Comparison of ENCODE assay signal across 8 mouse cellular contexts in genomic region chr5:103693041-103693641, GRCm38 (mm10). TPM values are rescaled to one million over a fixed set of nuclear protein-coding genes. Genes with fewer than 3 reads are reported as not detected.
DNase-seq lines count a peak whose midpoint lies in the region; ATAC-seq and TF ChIP-seq lines count a peak whose summit lies in the region.

No protein-coding gene starts in this region.

- no peak for TF ChIP-seq POLR2A in testis, adult 2 months (IDR thresholded peaks at IDR 0.05; ENCODE audit: control insufficient read depth, low read depth, low read length)

- DNase-seq in testis, postnatal 14 days (ENCODE audit: low spot score): no peak
- DNase-seq in embryonic facial prominence, embryonic 10.5 days (ENCODE audit: low spot score): peak; percentile 56
- peak; percentile 44 for DNase-seq in lung, postnatal 36 days
- peak; percentile 58 for DNase-seq in retina, postnatal 1 day
- DNase-seq in right cerebral cortex, postnatal 36 days (ENCODE audit: low spot score in 2 of 2): no peak

- H3K4me1 ChIP-seq in testis, adult 2 months (ENCODE audit: control insufficient read depth, insufficient read depth, low read length): peaks cover 14% of the 10 kb centered on the region
- peaks cover 31% of the 10 kb centered on the region for H3K4me1 ChIP-seq in embryonic facial prominence, embryonic 10.5 days
- peaks cover 15% of the 10 kb centered on the region for H3K4me1 ChIP-seq in heart, embryonic 13.5 days
- H3K4me1 ChIP-seq in kidney, embryonic 16.5 days (ENCODE audit: insufficient read depth, low read length): 0 out of 2 replicates have a peak, but pooled peaks cover 12% of the 10 kb centered on the region

- WGBS in embryonic facial prominence, embryonic 10.5 days: under 1% methylated on average over 28 of the region's 28 CpGs
- under 1% methylated on average over 28 of the region's 28 CpGs for WGBS in heart, embryonic 13.5 days
- WGBS in kidney, embryonic 16.5 days: under 1% methylated on average over 28 of the region's 28 CpGs

- no peaks in the 10 kb centered on the region for H3K36me3 ChIP-seq in testis, adult 2 months (ENCODE audit: control insufficient read depth, insufficient read depth, low read length)
- H3K36me3 ChIP-seq in embryonic facial prominence, embryonic 10.5 days (replicated peaks): no peaks in the 10 kb centered on the region
- H3K36me3 ChIP-seq in heart, embryonic 13.5 days: no peaks in the 10 kb centered on the region
- H3K36me3 ChIP-seq in kidney, embryonic 16.5 days (ENCODE audit: insufficient read depth, low read length): no peaks in the 10 kb centered on the region

- peak overlapping the region; percentile 85 for H3K4me3 ChIP-seq in testis, adult 2 months (ENCODE audit: control insufficient read depth, low read depth, low read length)
- H3K4me3 ChIP-seq in embryonic facial prominence, embryonic 10.5 days: peak overlapping the region; percentile 64
- peak overlapping the region; percentile 73 for H3K4me3 ChIP-seq in heart, embryonic 13.5 days
- H3K4me3 ChIP-seq in kidney, embryonic 16.5 days (ENCODE audit: low read length): peak overlapping the region; percentile 75

- no peaks in the 10 kb centered on the region for H3K9me3 ChIP-seq in embryonic facial prominence, embryonic 10.5 days
- H3K9me3 ChIP-seq in heart, embryonic 13.5 days: no peaks in the 10 kb centered on the region
- H3K9me3 ChIP-seq in kidney, embryonic 16.5 days (ENCODE audit: low read length): no peaks in the 10 kb centered on the region

- no peak for TF ChIP-seq CTCF in testis, adult 2 months (IDR thresholded peaks at IDR 0.05; ENCODE audit: control insufficient read depth, insufficient read depth, insufficient replicate concordance, low read depth, low read length)

- peak overlapping the region; percentile 81 for H3K9ac ChIP-seq in heart, embryonic 13.5 days
- H3K9ac ChIP-seq in kidney, embryonic 16.5 days (replicated peaks; ENCODE audit: low read length): peak overlapping the region; percentile 69

- H3K27ac ChIP-seq in testis, adult 2 months (ENCODE audit: control insufficient read depth, insufficient read depth, low read depth, low read length): no peak overlapping the region
- no peak overlapping the region for H3K27ac ChIP-seq in embryonic facial prominence, embryonic 10.5 days (replicated peaks)
- H3K27ac ChIP-seq in heart, embryonic 13.5 days (replicated peaks): no peak overlapping the region
- H3K27ac ChIP-seq in kidney, embryonic 16.5 days (ENCODE audit: low read length): no peak overlapping the region

- H3K4me2 ChIP-seq in heart, embryonic 13.5 days: peak overlapping the region; percentile 100
- H3K4me2 ChIP-seq in kidney, embryonic 16.5 days (replicated peaks; ENCODE audit: low read depth, low read length): peak overlapping the region; percentile 99

- 0 out of 2 replicates have a peak, but pooled peaks have one; percentile 7 for ATAC-seq in heart, embryonic 13.5 days (ENCODE audit: extremely low read depth, insufficient number of reproducible peaks, low FRiP score, low TSS enrichment)
- ATAC-seq in kidney, embryonic 16.5 days (ENCODE audit: low FRiP score, low TSS enrichment): no peak; the same call in 1 of the 2 replicates

- no peaks in the 10 kb centered on the region for H3K27me3 ChIP-seq in testis, adult 2 months (ENCODE audit: control insufficient read depth, insufficient read depth, low read length)
- peaks cover 43% of the 10 kb centered on the region for H3K27me3 ChIP-seq in embryonic facial prominence, embryonic 10.5 days (replicated peaks; ENCODE audit: low read depth, poor library complexity, severe bottlenecking)
- H3K27me3 ChIP-seq in heart, embryonic 13.5 days (replicated peaks): peaks cover 29% of the 10 kb centered on the region
- H3K27me3 ChIP-seq in kidney, embryonic 16.5 days (ENCODE audit: insufficient read depth, low read length): peaks cover 8% of the 10 kb centered on the region; the same call in 1 of the 2 replicates

RNA-seq across cellular contexts. Expression of gene Aff1, which starts 1.0 kb away (rescaled TPM):
- polyA plus RNA-seq in testis, adult 2 months (2012; rRNA removed): 1.3 and 1.4 TPM in 2 replicates
- 4.0 and 5.5 TPM in 2 replicates for polyA plus RNA-seq in embryonic facial prominence, embryonic 10.5 days (2016; fragmentation: Nextera tagmentation; extraction: Ambion mirVana)
- polyA plus RNA-seq in heart, embryonic 13.5 days (2015; fragmentation: Nextera tagmentation; extraction: Ambion mirVana): 6.7 and 7.4 TPM in 2 replicates
- 13.2 and 14.5 TPM in 2 replicates for polyA plus RNA-seq in kidney, embryonic 16.5 days (2015; fragmentation: Nextera tagmentation; extraction: Ambion mirVana)

RNA-seq across cellular contexts. Expression of gene 1700016H13Rik, which starts 37.3 kb away (rescaled TPM):
- 429 TPM in 2 replicates for polyA plus RNA-seq in testis, adult 2 months (2012; rRNA removed)
- 0.26 and 0.31 TPM in 2 replicates for polyA plus RNA-seq in embryonic facial prominence, embryonic 10.5 days (2016; fragmentation: Nextera tagmentation; extraction: Ambion mirVana)
- polyA plus RNA-seq in heart, embryonic 13.5 days (2015; fragmentation: Nextera tagmentation; extraction: Ambion mirVana): 0.20 TPM in 1 of 2 replicates, not detected in the other
- polyA plus RNA-seq in kidney, embryonic 16.5 days (2015; fragmentation: Nextera tagmentation; extraction: Ambion mirVana): 0.14 TPM in 1 of 2 replicates, not detected in the other

Comparison
In these comparisons a context has a peak if more than half of its experiments do, and no peak if none do; other contexts are left out.
1. DNase-seq: peak in embryonic facial prominence, embryonic 10.5 days (single experiment), lung, postnatal 36 days (single experiment) and retina, postnatal 1 day (single experiment); none in testis, postnatal 14 days (single experiment) and right cerebral cortex, postnatal 36 days (0 of 2).
2. RNA of gene 1700016H13Rik, which starts 37.3 kb away (polyA plus RNA-seq): 429 TPM in testis, adult 2 months; 0.26 to 0.31 TPM in embryonic facial prominence, embryonic 10.5 days, 0.20 TPM in heart, embryonic 13.5 days and 0.14 TPM in kidney, embryonic 16.5 days; every median in the first group is over 100 times any median in the second.
3. Peak in every context shown above with its lines, with median percentiles within 50 percentile points of each other: H3K4me3 ChIP-seq.